Mouse (Mus musculus) gastrocnemius, postnatal 4 days (tissue): ENCODE data around the gene Islr2. TPM values are rescaled to one million over a fixed set of nuclear protein-coding genes. Genes with fewer than 3 reads are reported as not detected.
A peak's percentile ranks its signal among the peaks of the same experiment; 100 is the strongest.

ENCODE experiments used
- DNase-seq, 2 experiments: peaks; one replicate each; pipeline ENCODE4 v3.0.0; 2021 to 2022; ENCODE audit warnings: low spot score in 2 of 2, mixed read lengths in 2 of 2
- total RNA-seq, 2 experiments: library from RNA; stranded (reverse); gene quantifications; 2 replicates each; pipeline ENCODE4 v1.2.3; 2021

Islr2 gene
- total RNA-seq, 2 experiments from 2014 or later, result 6.4 to 7.7 TPM

DNA sequence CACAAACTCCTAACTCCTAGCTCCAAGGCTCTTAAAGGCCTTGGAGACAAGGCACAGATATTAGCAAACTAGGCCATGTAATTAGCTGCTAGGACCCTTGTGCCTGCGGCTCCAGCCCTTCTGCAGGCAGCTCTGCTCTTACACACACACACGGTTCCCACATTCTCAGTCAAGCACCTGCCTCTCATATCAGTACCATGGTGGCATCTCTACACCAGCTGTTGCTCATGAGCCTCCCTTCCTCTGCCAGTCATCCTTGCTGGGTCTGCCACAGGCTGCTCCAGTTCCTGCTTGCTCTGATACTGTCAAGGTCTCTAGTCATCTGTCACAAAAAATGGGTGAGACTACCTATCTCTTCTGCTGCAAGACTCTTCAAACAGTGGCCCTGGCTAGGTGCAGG, 20.2 kb upstream of the Islr2 start:
- no peak for DNase-seq

GRCm38 (mm10) chr9:58220218-58220903, 16.2 kb upstream of the Islr2 start:
- peak in 1 of 2 experiments; percentile 47 for DNase-seq

DNA sequence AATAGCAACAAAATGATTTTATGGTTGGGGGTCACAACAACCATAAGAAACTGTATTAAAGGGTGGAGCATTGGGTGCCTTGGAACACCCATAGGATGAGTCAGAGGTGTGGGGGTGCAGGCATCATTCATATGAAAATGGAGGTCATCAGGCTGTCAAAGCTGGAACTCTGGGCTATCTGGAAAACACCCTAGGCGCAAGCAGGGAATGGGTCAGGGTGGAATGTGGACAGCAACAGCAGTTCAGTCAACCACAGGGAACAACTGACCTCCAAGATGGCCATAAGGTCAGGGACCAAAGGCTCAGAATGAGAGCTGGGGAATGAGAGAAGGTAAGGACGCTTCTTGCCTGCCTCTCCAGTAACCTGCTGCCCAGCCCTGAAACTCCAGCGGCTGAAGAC, 14.4 kb upstream of the Islr2 start:
- no peak for DNase-seq

- no peak for DNase-seq
Measured at GRCm38 (mm10) chr9:58216402-58216801, 12.3 kb upstream of the Islr2 start.

GRCm38 (mm10) chr9:58214519-58215180, 10.5 kb upstream of the Islr2 start:
- no peak for DNase-seq

DNA sequence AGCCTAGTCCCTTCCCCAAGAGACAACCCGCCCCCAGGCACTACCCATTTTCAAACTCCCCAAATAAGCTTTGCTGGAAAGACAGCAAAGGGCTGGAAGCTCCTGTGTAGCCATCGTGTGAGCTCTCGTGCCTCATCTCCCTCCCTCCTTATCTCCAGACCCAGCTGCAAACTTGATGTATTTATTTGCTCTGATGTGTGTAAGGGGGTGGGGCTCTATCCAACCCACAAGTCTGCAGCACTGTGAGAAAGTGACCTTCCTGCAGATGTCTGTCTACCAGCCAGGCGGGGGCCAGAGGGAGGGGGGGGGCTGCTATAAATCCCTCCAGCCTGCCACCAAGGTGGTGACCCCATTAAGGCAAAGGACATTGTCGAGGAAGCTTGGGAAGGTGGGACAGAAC, 9.7 kb upstream of the Islr2 start:
- no peak for DNase-seq

DNA sequence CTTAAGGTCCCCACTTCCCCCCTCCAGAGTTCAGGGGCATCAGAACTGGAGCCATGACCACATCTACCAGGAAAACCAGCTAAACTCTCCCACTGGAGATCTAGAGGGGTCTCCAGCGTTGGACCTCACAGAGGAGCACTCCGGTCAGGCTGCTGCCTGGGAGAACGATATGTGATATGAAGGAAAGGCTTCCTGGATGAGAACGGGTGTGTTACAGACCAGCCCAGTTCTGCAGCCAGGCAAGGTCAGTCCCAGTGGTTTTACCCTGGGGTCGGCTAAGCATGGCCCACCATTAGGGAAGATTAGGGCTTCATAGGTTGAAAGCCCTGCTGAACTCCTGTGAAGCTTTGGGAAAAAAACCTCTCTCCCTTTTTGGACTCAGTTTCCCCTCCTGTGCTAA, 9.3 kb upstream of the Islr2 start:
- no peak for DNase-seq

GRCm38 (mm10) chr9:58210304-58210627, 6.1 kb upstream of the Islr2 start:
- DNase-seq, result no peak

- no peak for DNase-seq
Measured at GRCm38 (mm10) chr9:58209462-58210303, 5.6 kb upstream of the Islr2 start.

GRCm38 (mm10) chr9:58206013-58206412, 1.9 kb upstream of the Islr2 start:
- no peak for DNase-seq

DNA sequence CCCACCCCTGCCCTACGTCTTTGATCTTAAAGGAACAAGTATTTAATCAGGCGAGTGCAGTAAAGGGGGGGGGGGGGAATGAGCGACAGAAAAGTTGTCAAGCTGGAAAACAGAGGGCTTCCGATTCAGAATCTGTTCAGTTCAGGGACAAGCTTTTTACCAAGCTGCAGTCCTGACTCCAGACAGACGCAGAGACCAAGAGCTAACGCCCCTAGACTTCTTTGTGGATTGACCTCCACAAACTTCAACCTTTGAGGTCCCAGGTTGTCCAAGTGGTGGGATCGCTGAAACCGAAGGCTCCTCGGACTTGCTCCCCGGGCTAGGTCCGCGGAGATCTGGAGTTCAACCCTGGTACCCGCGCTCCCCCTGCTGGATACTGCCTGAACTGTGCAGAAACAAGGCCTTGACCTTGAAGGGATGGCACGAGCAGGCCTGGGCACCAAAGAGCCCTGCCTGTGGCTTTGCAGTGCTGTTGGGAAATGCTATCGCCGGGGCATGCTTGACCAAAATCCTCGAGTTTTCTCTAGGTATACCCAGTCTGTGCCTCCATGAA, 405 bp upstream of the Islr2 start:
- peak; percentile 90 to 93 for DNase-seq

- no peak for DNase-seq
Measured at GRCm38 (mm10) chr9:58202676-58203453, 1.3 kb downstream of the Islr2 start.

DNA sequence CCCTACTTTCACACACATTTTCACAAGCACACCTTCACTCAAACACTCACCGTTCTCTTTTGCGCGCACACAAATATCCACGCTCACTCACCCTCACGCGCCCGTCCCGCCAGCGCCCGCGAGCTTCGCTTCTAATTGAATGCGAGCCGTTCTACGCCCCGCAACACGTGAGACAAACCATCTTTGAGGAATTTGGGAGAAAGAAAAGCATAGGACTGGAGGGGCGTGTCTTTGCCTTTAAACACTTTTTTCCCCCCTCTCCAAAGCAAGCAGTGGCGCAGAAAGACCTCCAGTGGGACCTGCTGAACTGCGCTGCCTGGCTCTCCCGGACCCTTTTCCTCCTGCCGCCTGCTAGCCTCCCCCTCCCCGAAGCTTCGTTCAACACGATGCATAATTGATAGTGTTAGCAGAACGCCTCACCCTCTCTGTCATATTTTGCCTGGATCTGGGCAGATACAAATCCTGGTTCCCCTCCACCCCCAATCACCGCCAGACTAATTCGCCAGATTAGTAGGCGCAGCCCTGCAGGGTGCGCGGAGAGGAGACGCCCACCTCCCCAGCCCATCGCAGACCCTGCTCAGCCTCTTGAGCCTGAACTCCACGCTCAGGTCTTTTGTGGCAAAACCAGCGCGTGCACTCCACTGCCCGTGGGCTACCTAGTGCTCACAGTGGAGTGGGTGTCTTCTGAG, 2.1 kb downstream of the Islr2 start:
- DNase-seq, result no peak

DNA sequence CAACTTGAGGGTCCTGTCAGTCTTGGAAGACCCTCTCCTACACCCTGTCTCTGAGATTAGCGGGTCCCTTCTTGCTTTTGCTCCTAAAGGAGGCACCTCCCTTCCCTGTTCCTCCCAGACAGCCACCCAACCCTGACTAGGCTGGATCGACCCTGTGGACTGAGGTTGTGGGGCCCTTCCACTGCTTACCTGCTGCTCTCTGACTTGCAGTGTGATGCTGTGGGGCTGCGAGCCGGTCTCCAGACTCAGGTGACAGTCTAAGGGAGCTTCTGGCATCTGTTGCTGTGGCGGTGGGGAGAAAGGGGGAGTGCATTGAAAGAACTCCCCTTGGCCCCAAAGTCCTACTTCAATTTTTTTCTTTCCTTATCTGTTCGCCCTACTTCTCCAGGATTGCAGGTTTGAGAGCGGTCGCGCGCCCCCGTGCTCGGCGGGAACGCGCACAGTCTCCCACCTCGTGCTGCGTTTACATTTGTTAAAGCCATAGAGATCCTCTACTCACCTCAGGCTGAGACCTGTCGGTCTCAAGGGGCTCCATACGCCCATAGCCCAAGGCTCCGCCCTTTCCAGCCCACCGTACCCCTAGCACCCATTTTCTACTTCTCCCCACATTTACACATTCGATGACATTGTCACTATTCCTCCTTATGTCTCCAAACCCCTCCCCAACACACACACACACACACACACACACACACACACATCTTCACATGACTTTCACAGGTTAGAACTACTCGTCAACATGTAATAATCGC, 2.9 kb downstream of the Islr2 start:
- no peak for DNase-seq

- no peak for DNase-seq
Measured at GRCm38 (mm10) chr9:58200270-58201090, 3.6 kb downstream of the Islr2 start.

DNA sequence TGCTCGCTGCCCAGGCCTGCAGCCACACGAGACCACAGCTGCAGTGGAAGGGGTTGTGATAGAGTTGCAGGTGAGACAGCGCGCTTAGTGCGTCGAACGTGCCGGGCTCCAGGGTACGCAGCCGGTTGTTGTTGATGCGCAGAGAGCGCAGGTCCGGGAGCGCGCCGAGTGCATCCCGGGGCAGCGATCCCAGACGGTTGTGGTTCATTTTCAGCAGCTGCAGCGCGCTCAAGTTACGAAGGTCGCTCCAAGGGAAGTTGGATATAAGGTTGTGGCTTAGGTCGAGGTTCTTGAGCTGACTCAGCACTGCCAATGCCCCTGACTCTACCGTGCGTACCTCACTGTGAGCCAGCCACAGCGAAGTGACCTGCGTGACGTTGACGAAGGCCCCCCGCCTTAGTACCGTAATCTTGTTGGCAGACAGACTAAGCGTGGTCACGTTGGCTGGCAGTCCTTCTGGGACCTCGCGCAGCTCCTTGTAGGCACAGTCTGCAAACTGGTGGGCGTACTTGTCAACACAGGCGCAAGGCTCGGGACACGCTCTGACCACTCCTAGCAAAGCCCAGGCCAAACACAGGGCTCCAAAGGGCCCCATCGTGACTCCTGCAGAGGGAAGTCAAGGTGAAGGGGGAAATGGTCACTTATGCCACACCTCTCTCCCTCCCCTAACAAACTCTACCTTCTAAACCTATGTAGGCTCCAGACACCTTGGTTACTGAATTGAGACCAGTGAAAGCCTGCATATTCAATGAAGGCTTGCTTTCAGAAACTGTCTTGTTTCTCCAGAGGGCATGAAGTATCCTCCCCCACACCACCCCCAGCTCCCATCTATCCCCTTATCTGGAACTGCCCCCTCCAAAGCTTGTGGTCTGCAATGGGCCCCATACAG, 4.5 kb downstream of the Islr2 start:
- DNase-seq, result peak in 1 of 2 experiments; percentile 55

- no peak for DNase-seq
Measured at GRCm38 (mm10) chr9:58198801-58199371, 5.2 kb downstream of the Islr2 start.
